Mouse (Mus musculus) kidney, postnatal 36 days (tissue): Measurements from ENCODE around the gene Gm10718.
A peak's percentile ranks its signal among the peaks of the same experiment; 100 is the strongest.
"Not testable (repeated sequence)": the region's sequence is repeated elsewhere in the genome, so short reads cannot be mapped to it uniquely, and the experiment has no call there.

ENCODE experiments used
- DNase-seq, 2 experiments: peaks; one replicate each; pipeline ENCODE4 v3.0.0; 2021 to 2022; ENCODE audit warnings: mixed read lengths in 2 of 2

Gene Gm10718

GRCm38 (mm10) chr9:3023312-3023984, at the start of gene Gm10718:
TSS of gene Gm10718 (plus strand) at chr9:3023547.
- peak; percentile 14 to 16 for DNase-seq

DNA sequence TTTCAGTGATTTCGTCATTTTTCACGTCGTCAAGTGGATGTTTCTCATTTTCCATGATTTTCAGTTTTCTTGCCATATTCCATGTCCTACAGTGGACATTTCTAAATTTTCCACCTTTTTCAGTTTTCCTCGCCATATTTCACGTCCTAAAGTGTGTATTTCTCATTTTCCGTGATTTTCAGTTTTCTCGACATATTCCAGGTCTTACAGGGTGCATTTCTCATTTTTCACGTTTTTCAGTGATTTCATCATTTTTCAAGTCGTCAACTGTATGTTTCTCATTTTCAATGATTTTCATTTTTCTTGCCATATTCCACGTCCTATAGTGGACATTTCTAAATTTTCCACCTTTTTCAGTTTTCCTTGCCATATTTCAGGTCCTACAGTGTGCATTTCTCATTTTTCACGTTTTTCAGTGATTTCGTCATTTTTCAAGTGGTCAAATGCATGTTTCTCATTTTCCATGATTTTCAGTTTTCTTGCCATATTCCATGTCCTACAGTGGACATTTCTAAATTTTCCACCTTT, 22.8 kb upstream of the Gm10718 start, which contains the start of gene Gm10722:
Gm10722 (plus strand) TSS at position 478 of the 528 bp plus-strand sequence.
- not testable (repeated sequence) for DNase-seq

GRCm38 (mm10) chr9:3001006-3001405, 22.3 kb upstream of the Gm10718 start:
- peak in 1 of 2 experiments; percentile 16 for DNase-seq

DNA sequence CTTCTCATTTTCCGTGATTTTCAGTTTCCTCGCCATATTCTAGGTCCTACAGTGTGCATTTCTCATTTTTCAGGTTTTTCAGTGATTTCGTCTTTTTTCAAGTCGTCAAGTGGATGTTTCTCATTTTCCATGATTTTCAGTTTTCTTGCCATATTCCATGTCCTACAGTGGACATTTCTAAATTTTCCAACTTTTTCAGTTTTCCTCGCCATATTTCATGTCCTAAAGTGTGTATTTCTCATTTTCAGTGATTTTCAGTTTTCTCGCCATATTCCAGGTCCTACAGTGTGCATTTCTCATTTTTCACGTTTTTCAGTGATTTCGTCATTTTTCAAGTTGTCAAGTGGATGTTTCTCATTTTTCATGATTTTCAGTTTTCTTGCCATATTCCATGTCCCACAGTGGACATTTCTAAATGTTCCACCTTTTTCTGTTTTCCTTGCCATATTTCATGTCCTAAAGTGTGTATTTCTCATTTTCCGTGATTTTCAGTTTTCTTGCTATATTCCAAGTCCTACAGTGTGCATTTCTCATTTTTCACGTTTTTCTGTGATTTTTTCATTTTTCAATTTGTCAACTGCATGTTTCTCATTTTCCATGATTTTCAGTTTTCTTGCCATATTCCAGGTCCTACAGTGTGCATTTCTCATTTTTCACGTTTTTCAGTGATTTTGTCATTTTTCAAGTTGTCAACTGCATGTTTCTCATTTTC, 21.2 kb upstream of the Gm10718 start:
- DNase-seq: peak; percentile 98 to 99

DNA sequence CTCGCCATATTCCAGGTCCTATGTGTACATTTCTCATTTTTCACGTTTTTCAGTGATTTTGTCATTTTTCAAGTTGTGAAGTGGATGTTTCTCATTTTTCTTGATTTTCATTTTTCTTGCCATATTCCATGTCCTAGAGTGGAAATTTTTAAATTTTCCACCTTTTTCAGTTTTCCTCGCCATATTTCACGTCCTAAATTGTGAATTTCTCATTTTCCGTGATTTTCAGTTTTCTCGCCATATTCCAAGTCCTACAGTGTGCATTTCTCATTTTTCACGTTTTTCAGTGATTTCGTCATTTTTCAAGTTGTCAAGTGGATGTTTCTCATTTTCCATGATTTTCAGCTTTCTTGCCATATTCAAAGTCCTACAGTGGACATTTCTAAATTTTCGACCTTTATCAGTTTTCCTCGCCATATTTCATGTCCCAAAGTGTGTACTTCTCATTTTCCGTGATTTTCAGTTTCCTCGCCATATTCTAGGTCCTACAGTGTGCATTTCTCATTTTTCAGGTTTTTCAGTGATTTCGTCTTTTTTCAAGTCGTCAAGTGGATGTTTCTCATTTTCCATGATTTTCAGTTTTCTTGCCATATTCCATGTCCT, 20.5 kb upstream of the Gm10718 start, which contains the start of gene Gm11168:
Gm11168 (plus strand) TSS at position 553 of the 603 bp plus-strand sequence.
- DNase-seq: peak in 1 of 2 experiments; percentile 9

DNA sequence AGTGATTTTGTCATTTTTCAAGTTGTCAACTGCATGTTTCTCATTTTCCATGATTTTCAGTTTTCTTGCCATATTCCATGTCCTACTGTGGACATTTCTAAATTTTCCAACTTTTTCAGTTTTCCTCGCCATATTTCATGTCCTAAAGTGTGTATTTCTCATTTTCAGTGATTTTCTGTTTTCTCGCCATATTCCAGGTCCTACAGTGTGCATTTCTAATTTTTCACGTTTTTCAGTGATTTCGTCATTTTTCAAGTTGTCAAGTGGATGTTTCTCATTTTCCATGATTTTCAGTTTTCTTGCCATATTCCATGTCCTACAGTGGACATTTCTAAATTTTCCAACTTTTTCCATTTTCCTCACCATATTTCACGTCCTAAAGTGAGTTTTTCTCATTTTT, 17.2 kb upstream of the Gm10718 start:
- not testable (repeated sequence) for DNase-seq

- DNase-seq: peak; percentile 54 to 78
These were observed 16.7 kb upstream of the Gm10718 start for GRCm38 (mm10) chr9:3006636-3007035.

DNA sequence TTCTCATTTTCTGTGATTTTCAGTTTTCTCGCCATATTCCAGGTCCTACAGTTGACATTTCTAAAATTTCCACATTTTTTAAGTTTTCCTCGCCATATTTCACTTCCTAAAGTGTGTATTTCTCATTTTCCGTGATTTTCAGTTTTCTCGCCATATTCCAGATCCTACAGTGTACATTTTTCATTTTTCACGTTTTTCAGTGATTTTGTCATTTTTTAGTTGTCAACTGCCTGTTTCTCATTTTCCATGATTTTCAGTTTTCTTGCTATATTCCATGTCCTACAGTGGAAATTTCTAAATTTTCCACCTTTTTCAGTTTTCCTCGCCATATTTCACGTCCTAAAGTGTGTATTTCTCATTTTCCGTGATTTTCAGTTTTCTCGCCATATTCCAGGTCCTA, 16.1 kb upstream of the Gm10718 start:
- peak in 1 of 2 experiments; percentile 4 for DNase-seq

GRCm38 (mm10) chr9:3009331-3009730, 14.0 kb upstream of the Gm10718 start:
- not testable (repeated sequence) for DNase-seq

DNA sequence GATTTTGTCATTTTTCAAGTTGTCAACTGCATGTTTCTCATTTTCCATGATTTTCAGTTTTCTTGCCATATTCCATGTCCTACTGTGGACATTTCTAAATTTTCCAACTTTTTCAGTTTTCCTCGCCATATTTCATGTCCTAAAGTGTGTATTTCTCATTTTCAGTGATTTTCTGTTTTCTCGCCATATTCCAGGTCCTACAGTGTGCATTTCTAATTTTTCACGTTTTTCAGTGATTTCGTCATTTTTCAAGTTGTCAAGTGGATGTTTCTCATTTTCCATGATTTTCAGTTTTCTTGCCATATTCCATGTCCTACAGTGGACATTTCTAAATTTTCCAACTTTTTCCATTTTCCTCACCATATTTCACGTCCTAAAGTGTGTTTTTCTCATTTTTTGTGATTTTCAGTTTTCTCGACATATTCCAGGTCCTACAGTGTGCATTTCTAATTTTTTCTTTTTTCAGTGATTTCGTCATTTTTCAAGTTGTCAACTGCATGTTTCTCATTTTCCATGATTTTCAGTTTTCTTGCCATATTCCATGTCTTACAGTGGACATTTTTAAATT, 11.2 kb upstream of the Gm10718 start:
- DNase-seq: not testable (repeated sequence)

DNA sequence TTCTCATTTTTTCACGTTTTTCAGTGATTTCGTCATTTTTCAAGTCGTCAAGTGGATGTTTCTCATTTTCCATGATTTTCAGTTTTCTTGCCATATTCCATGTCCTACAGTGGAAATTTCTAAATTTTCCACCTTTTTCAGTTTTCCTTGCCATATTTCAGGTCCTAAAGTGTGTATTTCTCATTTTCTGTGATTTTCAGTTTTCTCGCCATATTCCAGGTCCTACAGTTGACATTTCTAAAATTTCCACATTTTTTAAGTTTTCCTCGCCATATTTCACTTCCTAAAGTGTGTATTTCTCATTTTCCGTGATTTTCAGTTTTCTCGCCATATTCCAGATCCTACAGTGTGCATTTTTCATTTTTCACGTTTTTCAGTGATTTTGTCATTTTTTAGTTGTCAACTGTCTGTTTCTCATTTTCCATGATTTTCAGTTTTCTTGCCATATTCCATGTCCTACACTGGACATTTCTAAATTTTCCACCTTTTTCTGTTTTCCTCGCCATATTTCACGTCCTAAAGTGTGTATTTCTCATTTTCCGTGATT, 10.5 kb upstream of the Gm10718 start, which contains the start of gene Gm10721:
Gm10721 (plus strand) TSS at position 408 of the 547 bp plus-strand sequence.
- not testable (repeated sequence) for DNase-seq

- DNase-seq: not testable (repeated sequence)
These were observed 8.0 kb upstream of the Gm10718 start, which contains the start of gene Gm10720 for GRCm38 (mm10) chr9:3015354-3015753. TSS of gene Gm10720 (plus strand) at chr9:3015654.

DNA sequence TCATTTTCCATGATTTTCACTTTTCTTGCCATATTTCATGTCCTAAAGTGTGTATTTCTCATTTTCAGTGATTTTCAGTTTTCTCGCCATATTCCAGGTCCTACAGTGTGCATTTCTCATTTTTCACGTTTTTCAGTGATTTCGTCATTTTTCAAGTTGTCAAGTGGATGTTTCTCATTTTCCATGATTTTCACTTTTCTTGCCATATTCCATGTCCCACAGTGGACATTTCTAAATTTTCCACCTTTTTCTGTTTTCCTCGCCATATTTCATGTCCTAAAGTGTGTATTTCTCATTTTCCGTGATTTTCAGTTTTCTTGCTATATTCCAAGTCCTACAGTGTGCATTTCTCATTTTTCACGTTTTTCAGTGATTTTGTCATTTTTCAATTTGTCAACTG, 7.5 kb upstream of the Gm10718 start:
- DNase-seq: peak in 1 of 2 experiments; percentile 1

DNA sequence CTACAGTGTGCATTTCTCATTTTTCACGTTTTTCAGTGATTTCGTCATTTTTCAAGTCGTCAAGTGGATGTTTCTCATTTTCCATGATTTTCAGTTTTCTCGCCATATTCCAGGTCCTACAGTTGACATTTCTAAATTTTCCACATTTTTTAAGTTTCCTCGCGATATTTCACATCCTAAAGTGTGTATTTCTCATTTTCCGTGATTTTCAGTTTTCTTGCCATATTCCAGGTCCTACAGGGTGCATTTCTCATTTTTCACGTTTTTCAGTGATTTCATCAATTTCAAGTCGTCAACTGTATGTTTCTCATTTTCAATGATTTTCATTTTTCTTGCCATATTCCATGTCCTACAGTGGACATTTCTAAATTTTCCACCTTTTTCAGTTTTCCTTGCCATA, 6.2 kb upstream of the Gm10718 start, which contains the start of gene Gm10719:
Gm10719 (plus strand) TSS at position 301 of the 400 bp plus-strand sequence.
- DNase-seq: not testable (repeated sequence)

DNA sequence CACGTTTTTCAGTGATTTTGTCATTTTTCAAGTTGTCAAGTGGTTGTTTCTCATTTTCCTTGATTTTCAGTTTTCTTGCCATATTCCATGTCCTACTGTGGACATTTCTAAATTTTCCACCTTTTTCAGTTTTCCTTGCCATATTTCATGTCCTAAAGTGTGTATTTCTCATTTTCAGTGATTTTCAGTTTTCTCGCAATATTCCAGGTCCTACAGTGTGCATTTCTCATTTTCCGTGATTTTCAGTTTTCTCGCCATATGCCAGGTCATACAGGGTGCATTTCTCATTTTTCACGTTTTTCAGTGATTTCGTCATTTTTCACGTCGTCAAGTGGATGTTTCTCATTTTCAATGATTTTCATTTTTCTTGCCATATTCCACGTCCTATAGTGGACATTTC, 4.4 kb upstream of the Gm10718 start:
- DNase-seq: peak; percentile 20 to 99

DNA sequence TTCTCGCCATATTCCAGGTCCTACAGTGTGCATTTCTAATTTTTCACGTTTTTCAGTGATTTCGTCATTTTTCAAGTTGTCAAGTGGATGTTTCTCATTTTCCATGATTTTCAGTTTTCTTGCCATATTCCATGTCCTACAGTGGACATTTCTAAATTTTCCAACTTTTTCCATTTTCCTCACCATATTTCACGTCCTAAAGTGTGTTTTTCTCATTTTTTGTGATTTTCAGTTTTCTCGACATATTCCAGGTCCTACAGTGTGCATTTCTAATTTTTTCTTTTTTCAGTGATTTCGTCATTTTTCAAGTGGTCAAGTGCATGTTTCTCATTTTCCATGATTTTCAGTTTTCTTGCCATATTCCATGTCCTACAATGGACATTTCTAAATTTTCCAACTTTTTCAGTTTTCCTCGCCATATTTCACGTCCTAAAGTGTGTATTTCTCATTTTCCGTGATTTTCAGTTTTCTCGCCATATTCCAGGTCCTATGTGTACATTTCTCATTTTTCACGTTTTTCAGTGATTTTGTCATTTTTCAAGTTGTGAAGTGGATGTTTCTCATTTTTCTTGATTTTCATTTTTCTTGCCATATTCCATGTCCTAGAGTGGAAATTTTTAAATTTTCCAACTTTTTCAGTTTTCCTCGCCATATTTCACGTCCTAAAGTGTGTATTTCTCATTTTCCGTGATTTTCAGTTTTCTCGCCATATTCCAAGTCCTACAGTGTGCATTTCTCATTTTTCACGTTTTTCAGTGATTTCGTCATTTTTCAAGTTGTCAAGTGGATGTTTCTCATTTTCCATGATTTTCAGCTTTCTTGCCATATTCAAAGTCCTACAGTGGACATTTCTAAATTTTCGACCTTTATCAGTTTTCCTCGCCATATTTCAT, 3.3 kb upstream of the Gm10718 start:
- DNase-seq: peak; percentile 74 to 78

- peak; percentile 36 to 70 for DNase-seq
These were observed 885 bp upstream of the Gm10718 start for GRCm38 (mm10) chr9:3022316-3023008.

- DNase-seq: peak; percentile 35 to 42
These were observed 770 bp downstream of the Gm10718 start for GRCm38 (mm10) chr9:3023985-3024648.

- DNase-seq: peak; percentile 37 to 59
These were observed 1.6 kb downstream of the Gm10718 start, which contains the start of gene Gm10717 for GRCm38 (mm10) chr9:3024912-3025467. TSS of gene Gm10717 (plus strand) at chr9:3025417.
